9 mouse cellular contexts compared by ENCODE assay signal in genomic region chr5:100030069-100030468, GRCm38 (mm10). TPM values are rescaled to one million over a fixed set of nuclear protein-coding genes. Genes with fewer than 3 reads are reported as not detected.
A peak's percentile ranks its signal among the peaks of the same experiment; 100 is the strongest.
DNase-seq lines count a peak whose midpoint lies in the region; ATAC-seq and TF ChIP-seq lines count a peak whose summit lies in the region.
"Had no signal": no experiment of that assay in that cellular context is flagged by ENCODE, and none has a peak within 500 bp of the region (broad histone marks: within the 10 kb centered on the region; RNA-seq: fewer than 3 reads in every experiment).

No protein-coding gene starts in this region.

- TF ChIP-seq CTCF in hindbrain, postnatal 0 days (IDR thresholded peaks at IDR 0.05; ENCODE audit: low read depth) = no peak

- ATAC-seq in liver, embryonic 16.5 days (ENCODE audit: low read depth) = peak; percentile 43; the same call in 1 of the 2 replicates
- peak; percentile 71 for ATAC-seq in hindbrain, postnatal 0 days
- ATAC-seq in neural tube, embryonic 14.5 days (ENCODE audit: low read depth) = peak; percentile 82

- no peak for DNase-seq in liver
- peak; percentile 44 to 46 for DNase-seq in frontal cortex, postnatal 10 days (ENCODE audit: low spot score in 2 of 2)
- DNase-seq in hindbrain, postnatal 0 days (ENCODE audit: low spot score) = peak; percentile 66
- no peak for DNase-seq in cerebellum, adult 11-12 months
- DNase-seq in urinary bladder, postnatal 4 days (ENCODE audit: low spot score in 2 of 2) = no peak
- DNase-seq in thymus, postnatal 0 days (ENCODE audit: low spot score) = no peak
- DNase-seq: layer of hippocampus, postnatal 36 days had no signal

- 59% methylated on average over 6 of the region's 6 CpGs for WGBS in liver, embryonic 16.5 days (ENCODE audit: insufficient replicate concordance)
- 14% methylated on average over 6 of the region's 6 CpGs for WGBS in hindbrain, postnatal 0 days
- 22% methylated on average over 6 of the region's 6 CpGs for WGBS in neural tube, embryonic 14.5 days

- peaks cover under 1% of the 10 kb centered on the region for H3K4me1 ChIP-seq in liver, embryonic 16.5 days (ENCODE audit: control insufficient read depth, low read depth, low read length)
- H3K4me1 ChIP-seq in hindbrain, postnatal 0 days (ENCODE audit: insufficient read depth, low read length) = no peaks in the 10 kb centered on the region
- H3K4me1 ChIP-seq in neural tube, embryonic 14.5 days (ENCODE audit: control insufficient read depth, insufficient read depth, low read length) = no peaks in the 10 kb centered on the region; the same call in 1 of the 2 replicates

- H3K27me3 ChIP-seq in liver, embryonic 16.5 days (ENCODE audit: control insufficient read depth, insufficient read depth, low read depth, low read length) = no peaks in the 10 kb centered on the region
- no peaks in the 10 kb centered on the region for H3K27me3 ChIP-seq in hindbrain, postnatal 0 days (ENCODE audit: insufficient read depth, low read length)
- H3K27me3 ChIP-seq in neural tube, embryonic 14.5 days (ENCODE audit: control insufficient read depth, insufficient read depth, low read length) = no peaks in the 10 kb centered on the region

- H3K4me3 ChIP-seq in liver, embryonic 16.5 days (ENCODE audit: low read depth, low read length) = no peak overlapping the region
- H3K4me3 ChIP-seq in hindbrain, postnatal 0 days (ENCODE audit: low read length) = no peak overlapping the region
- no peak overlapping the region for H3K4me3 ChIP-seq in neural tube, embryonic 14.5 days (ENCODE audit: low read depth, low read length)

- H3K36me3 ChIP-seq in liver, embryonic 16.5 days (ENCODE audit: control insufficient read depth, insufficient read depth) = peaks cover 27% of the 10 kb centered on the region
- peaks cover 18% of the 10 kb centered on the region for H3K36me3 ChIP-seq in hindbrain, postnatal 0 days (ENCODE audit: insufficient read depth, low read length)
- H3K36me3 ChIP-seq in neural tube, embryonic 14.5 days (ENCODE audit: control insufficient read depth, insufficient read depth, low read length) = peaks cover 24% of the 10 kb centered on the region

- no peak overlapping the region for H3K27ac ChIP-seq in liver, embryonic 16.5 days (ENCODE audit: low read length)
- no peak overlapping the region for H3K27ac ChIP-seq in hindbrain, postnatal 0 days
- peak overlapping the region; percentile 28; the same call in 1 of the 2 replicates for H3K27ac ChIP-seq in neural tube, embryonic 14.5 days (ENCODE audit: low read depth, low read length)

- H3K9me3 ChIP-seq in liver, embryonic 16.5 days (replicated peaks; ENCODE audit: control insufficient read depth, low read length) = no peaks in the 10 kb centered on the region
- H3K9me3 ChIP-seq in hindbrain, postnatal 0 days (ENCODE audit: low read length) = no peaks in the 10 kb centered on the region
- no peaks in the 10 kb centered on the region for H3K9me3 ChIP-seq in neural tube, embryonic 14.5 days (ENCODE audit: control insufficient read depth, low read length)

- no peak overlapping the region for H3K9ac ChIP-seq in liver, embryonic 16.5 days (ENCODE audit: low read depth, low read length)
- H3K9ac ChIP-seq in hindbrain, postnatal 0 days (replicated peaks; ENCODE audit: low read length) = no peak overlapping the region
- no peak overlapping the region for H3K9ac ChIP-seq in neural tube, embryonic 14.5 days (replicated peaks; ENCODE audit: low read depth, low read length)

- no peak overlapping the region for H3K4me2 ChIP-seq in liver, embryonic 16.5 days (ENCODE audit: low read depth, low read length)
- no peak overlapping the region for H3K4me2 ChIP-seq in hindbrain, postnatal 0 days (ENCODE audit: low read depth, low read length)
- H3K4me2 ChIP-seq in neural tube, embryonic 14.5 days (ENCODE audit: low read depth, low read length) = no peak overlapping the region

RNA-seq across cellular contexts. Expression of gene Hnrnpdl, which starts 9.4 kb away (rescaled TPM):
- polyA plus RNA-seq in liver, embryonic 16.5 days (2015; fragmentation: Nextera tagmentation; extraction: Ambion mirVana) = 37.8 and 40.5 TPM in 2 replicates
- total RNA-seq in hindbrain, postnatal 0 days (2014; rRNA removed) = 107 and 121 TPM in 2 replicates
- polyA plus RNA-seq in hindbrain, postnatal 0 days (2015; fragmentation: Nextera tagmentation; extraction: Ambion mirVana) = 184 and 193 TPM in 2 replicates
- polyA plus RNA-seq in neural tube, embryonic 14.5 days (2014; fragmentation: Nextera tagmentation; extraction: Ambion mirVana) = 208 and 236 TPM in 2 replicates
- polyA plus RNA-seq in thymus, postnatal 0 days (2015; fragmentation: Nextera tagmentation; extraction: Ambion mirVana) = 101 and 125 TPM in 2 replicates

RNA-seq across cellular contexts. Expression of gene Enoph1, which starts 9.7 kb away (rescaled TPM):
- polyA plus RNA-seq in liver, embryonic 16.5 days (2015; fragmentation: Nextera tagmentation; extraction: Ambion mirVana) = 14.0 and 15.5 TPM in 2 replicates
- total RNA-seq in hindbrain, postnatal 0 days (2014; rRNA removed) = 41.6 and 55.6 TPM in 2 replicates
- polyA plus RNA-seq in hindbrain, postnatal 0 days (2015; fragmentation: Nextera tagmentation; extraction: Ambion mirVana) = 48.6 and 49.0 TPM in 2 replicates
- 46.0 and 49.9 TPM in 2 replicates for polyA plus RNA-seq in neural tube, embryonic 14.5 days (2014; fragmentation: Nextera tagmentation; extraction: Ambion mirVana)
- 33.9 and 35.1 TPM in 2 replicates for polyA plus RNA-seq in thymus, postnatal 0 days (2015; fragmentation: Nextera tagmentation; extraction: Ambion mirVana)

RNA-seq across cellular contexts. Expression of gene 4930524J08Rik, which starts 51.2 kb away (rescaled TPM):
- 0.40 and 0.48 TPM in 2 replicates for polyA plus RNA-seq in liver, embryonic 16.5 days (2015; fragmentation: Nextera tagmentation; extraction: Ambion mirVana)
- 0.52 and 1.2 TPM in 2 replicates for total RNA-seq in hindbrain, postnatal 0 days (2014; rRNA removed)
- polyA plus RNA-seq in hindbrain, postnatal 0 days (2015; fragmentation: Nextera tagmentation; extraction: Ambion mirVana) = 3.8 and 4.0 TPM in 2 replicates
- 3.7 and 5.3 TPM in 2 replicates for polyA plus RNA-seq in neural tube, embryonic 14.5 days (2014; fragmentation: Nextera tagmentation; extraction: Ambion mirVana)
- polyA plus RNA-seq in thymus, postnatal 0 days (2015; fragmentation: Nextera tagmentation; extraction: Ambion mirVana) = 2.4 TPM in 2 replicates

RNA-seq across cellular contexts. Expression of gene Hnrnpd, which starts 51.3 kb away (rescaled TPM):
- 18.0 and 18.5 TPM in 2 replicates for polyA plus RNA-seq in liver, embryonic 16.5 days (2015; fragmentation: Nextera tagmentation; extraction: Ambion mirVana)
- total RNA-seq in hindbrain, postnatal 0 days (2014; rRNA removed) = 28.6 and 30.2 TPM in 2 replicates
- 95.9 and 103 TPM in 2 replicates for polyA plus RNA-seq in hindbrain, postnatal 0 days (2015; fragmentation: Nextera tagmentation; extraction: Ambion mirVana)
- polyA plus RNA-seq in neural tube, embryonic 14.5 days (2014; fragmentation: Nextera tagmentation; extraction: Ambion mirVana) = 96.8 and 116 TPM in 2 replicates
- polyA plus RNA-seq in thymus, postnatal 0 days (2015; fragmentation: Nextera tagmentation; extraction: Ambion mirVana) = 120 and 167 TPM in 2 replicates

Comparison
In these comparisons a context has a peak if more than half of its experiments do, and no peak if none do; other contexts are left out.
1. DNase-seq: peak in frontal cortex, postnatal 10 days (2 of 2) and hindbrain, postnatal 0 days (single experiment); none in liver (single experiment), cerebellum, adult 11-12 months (single experiment), urinary bladder, postnatal 4 days (0 of 2) and thymus, postnatal 0 days (single experiment).
2. Peak in every context shown above with its lines, with median percentiles within 50 percentile points of each other: ATAC-seq.